Mouse (Mus musculus): ENCODE measurements around the gene Lce1c. TPM values are rescaled to one million over a fixed set of nuclear protein-coding genes. Genes with fewer than 3 reads are reported as not detected.

Gene Lce1c
- not detected in 2 replicates for polyA plus RNA-seq (2012; rRNA removed)

DNA sequence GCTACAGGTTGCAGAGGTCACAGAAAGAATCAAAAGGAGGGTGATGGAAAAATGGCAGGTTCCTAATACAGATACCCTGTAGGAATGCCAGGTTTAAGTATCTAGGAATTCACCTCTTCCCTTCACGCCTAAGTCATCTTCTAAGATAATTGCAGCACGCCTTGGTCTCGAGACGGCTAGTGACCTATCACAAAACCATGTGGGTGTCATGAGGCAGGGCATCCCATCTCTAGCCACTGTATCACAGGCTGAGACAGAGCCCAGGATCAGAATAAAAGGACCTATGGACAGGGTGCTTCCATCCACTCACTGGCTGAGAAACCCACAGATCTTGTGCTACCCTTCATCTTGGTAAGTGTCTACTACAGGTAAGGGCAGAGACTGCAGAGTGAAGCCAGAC, at the start of gene Lce1c:
Gene Lce1c (plus strand): TSS at position 301 of the 400 bp plus-strand sequence.
- Histone ChIP-seq H3K4me1 (ENCODE audit: control insufficient read depth, insufficient read depth, insufficient read length) (no peaks in the 10 kb centered on the region), H3K36me3 (ENCODE audit: control insufficient read depth, insufficient read depth, low read length) (no peaks in the 10 kb centered on the region), H3K27ac (ENCODE audit: insufficient read depth, low read length) (no peak within 1 kb of the TSS), H3K27me3 (ENCODE audit: control insufficient read depth, insufficient read depth, low read length) (no peaks in the 10 kb centered on the region), H3K4me3 (ENCODE audit: extremely low read depth, insufficient read depth, insufficient read length) (no peak within 1 kb of the TSS)
- no peak for TF ChIP-seq POLR2A (IDR thresholded peaks at IDR 0.05; ENCODE audit: low read depth, low read length)
- TF ChIP-seq CTCF (IDR thresholded peaks at IDR 0.05; ENCODE audit: extremely low read depth, insufficient read depth, insufficient read length, insufficient replicate concordance): no peak
- DNase-seq (ENCODE audit: low read depth in 1 of 2, low spot score in 2 of 2): no peak
- 89% methylated on average over 4 of the region's 4 CpGs for WGBS

DNA sequence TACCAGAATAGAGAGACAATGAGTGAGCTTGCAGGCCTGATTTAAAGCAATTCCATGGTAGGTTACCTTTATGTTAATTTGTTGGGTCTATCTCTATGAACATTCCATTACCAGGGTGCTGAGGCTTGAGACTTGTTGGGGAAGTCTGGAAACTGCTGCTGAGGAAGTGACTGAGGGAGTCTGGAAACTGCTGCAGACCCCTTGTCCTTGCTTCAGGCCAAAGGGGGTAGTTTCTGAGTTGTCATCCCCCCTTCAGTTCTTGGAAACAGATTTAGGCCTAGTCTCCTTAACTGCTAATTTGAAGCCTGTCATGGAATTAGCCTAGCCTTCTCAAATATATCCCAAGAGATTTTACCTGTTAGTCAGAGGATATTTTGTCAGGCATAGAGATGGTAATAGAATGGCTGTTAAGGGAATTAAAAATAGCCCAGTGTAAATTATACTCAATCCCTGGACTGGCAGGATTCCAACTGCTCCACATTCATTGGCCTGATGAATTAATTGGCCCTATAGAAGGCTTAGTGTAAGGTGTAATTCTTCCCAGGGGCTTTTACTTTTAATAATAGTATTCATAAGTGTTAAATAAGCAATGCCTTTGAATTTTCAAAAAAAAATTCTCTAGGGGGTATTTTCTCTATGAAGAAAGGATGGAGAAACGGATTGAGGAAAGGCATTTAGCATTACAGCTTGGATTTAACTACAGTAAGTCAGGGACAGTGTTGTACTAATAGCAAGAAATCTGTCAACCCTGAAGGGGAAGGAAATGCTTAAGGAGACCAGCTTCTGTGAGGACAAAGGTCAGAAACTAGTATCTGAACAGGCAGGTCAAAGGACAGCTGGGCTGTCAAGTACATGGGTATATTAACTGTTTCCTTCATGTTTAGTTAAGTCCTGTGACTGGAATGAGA, 41.0 kb upstream of the Lce1c start:
- Histone ChIP-seq H3K27ac (ENCODE audit: insufficient read depth, low read length) (no peak overlapping the region), H3K36me3 (ENCODE audit: control insufficient read depth, insufficient read depth, low read length) (no peaks in the 10 kb centered on the region), H3K4me1 (ENCODE audit: control insufficient read depth, insufficient read depth, insufficient read length) (no peaks in the 10 kb centered on the region), H3K4me3 (ENCODE audit: extremely low read depth, insufficient read depth, insufficient read length) (no peak overlapping the region), H3K27me3 (ENCODE audit: control insufficient read depth, insufficient read depth, low read length) (no peaks in the 10 kb centered on the region)
- 44% methylated on average over 1 of the region's 1 CpGs for WGBS
- DNase-seq (ENCODE audit: low read depth in 1 of 2, low spot score in 2 of 2): no peak
- TF ChIP-seq POLR2A (IDR thresholded peaks at IDR 0.05; ENCODE audit: low read depth, low read length): no peak
- no peak for TF ChIP-seq CTCF (IDR thresholded peaks at IDR 0.05; ENCODE audit: extremely low read depth, insufficient read depth, insufficient read length, insufficient replicate concordance)

DNA sequence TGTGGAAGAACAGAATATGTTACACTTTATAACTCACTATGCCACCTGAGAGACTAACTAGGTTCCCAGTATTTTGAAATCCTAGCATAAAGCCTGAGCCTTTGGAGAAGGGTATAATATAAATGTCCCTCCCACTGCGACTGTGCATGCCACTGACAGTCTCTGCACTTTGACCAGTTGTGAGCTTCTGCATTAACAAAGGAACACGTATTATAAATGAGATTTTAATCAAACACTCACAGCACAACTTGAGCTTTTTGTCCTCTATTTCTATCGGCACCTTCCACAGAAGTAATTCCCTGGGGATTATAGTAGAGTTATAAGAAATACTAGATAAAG, 40.4 kb upstream of the Lce1c start:
- H3K36me3 ChIP-seq (ENCODE audit: control insufficient read depth, insufficient read depth, low read length): no peaks in the 10 kb centered on the region
- no peak overlapping the region for H3K27ac ChIP-seq (ENCODE audit: insufficient read depth, low read length)
- TF ChIP-seq CTCF (IDR thresholded peaks at IDR 0.05; ENCODE audit: extremely low read depth, insufficient read depth, insufficient read length, insufficient replicate concordance) (no peak), POLR2A (IDR thresholded peaks at IDR 0.05; ENCODE audit: low read depth, low read length) (no peak)
- no peak overlapping the region for H3K4me3 ChIP-seq (ENCODE audit: extremely low read depth, insufficient read depth, insufficient read length)
- no peak for DNase-seq (ENCODE audit: low read depth in 1 of 2, low spot score in 2 of 2)
- no peaks in the 10 kb centered on the region for H3K27me3 ChIP-seq (ENCODE audit: control insufficient read depth, insufficient read depth, low read length)
- no peaks in the 10 kb centered on the region for H3K4me1 ChIP-seq (ENCODE audit: control insufficient read depth, insufficient read depth, insufficient read length)
- 82% methylated on average over 3 of the region's 3 CpGs for WGBS

DNA sequence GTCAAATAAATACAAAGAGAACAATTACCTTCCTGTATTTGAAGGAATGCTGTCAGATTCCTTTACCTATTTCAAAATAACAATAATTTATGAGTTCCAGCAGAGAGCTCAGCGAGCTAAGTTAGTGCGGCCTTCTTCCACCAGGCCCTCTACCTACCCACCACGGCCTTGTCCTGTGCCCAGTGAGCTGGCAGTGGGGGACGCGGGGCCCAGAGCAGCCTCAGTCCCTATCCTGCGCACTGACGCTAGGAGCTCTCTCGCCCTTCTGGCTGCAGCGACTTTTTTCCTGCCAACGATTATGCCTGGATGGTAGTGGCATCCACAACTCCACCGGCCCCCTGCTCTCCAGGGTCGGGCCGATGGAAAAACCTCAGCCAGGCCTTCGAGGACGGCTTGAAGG, 39.2 kb upstream of the Lce1c start:
- Histone ChIP-seq H3K27me3 (ENCODE audit: control insufficient read depth, insufficient read depth, low read length) (no peaks in the 10 kb centered on the region), H3K4me1 (ENCODE audit: control insufficient read depth, insufficient read depth, insufficient read length) (no peaks in the 10 kb centered on the region), H3K4me3 (ENCODE audit: extremely low read depth, insufficient read depth, insufficient read length) (no peak overlapping the region), H3K27ac (ENCODE audit: insufficient read depth, low read length) (no peak overlapping the region), H3K36me3 (ENCODE audit: control insufficient read depth, insufficient read depth, low read length) (no peaks in the 10 kb centered on the region)
- no peak for DNase-seq (ENCODE audit: low read depth in 1 of 2, low spot score in 2 of 2)
- no peak for TF ChIP-seq POLR2A (IDR thresholded peaks at IDR 0.05; ENCODE audit: low read depth, low read length)
- no peak for TF ChIP-seq CTCF (IDR thresholded peaks at IDR 0.05; ENCODE audit: extremely low read depth, insufficient read depth, insufficient read length, insufficient replicate concordance)
- 89% methylated on average over 15 of the region's 15 CpGs for WGBS

DNA sequence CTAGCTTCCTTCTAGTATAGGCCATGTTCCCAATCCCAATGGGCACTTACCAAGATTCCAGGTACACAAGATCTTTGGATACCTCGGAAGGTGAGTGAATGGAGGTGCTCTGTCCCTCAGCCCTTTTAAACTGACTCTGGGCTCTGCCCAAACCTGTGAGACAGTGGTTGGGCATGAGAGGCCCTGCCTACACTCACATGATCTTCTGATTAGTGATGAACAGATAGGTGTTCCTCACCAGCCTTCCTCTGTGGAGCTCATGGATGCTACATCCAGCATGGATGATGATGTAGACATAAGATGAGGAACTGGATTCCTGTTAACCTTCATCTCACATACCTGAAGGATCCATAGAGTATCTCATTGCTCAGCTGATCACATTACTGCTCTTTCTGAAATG, 30.8 kb upstream of the Lce1c start, which contains the start of gene Lce1a1:
Gene Lce1a1 (minus strand): TSS at position 101 of the 400 bp plus-strand sequence.
- Histone ChIP-seq H3K27me3 (ENCODE audit: control insufficient read depth, insufficient read depth, low read length) (no peaks in the 10 kb centered on the region), H3K4me1 (ENCODE audit: control insufficient read depth, insufficient read depth, insufficient read length) (no peaks in the 10 kb centered on the region), H3K36me3 (ENCODE audit: control insufficient read depth, insufficient read depth, low read length) (no peaks in the 10 kb centered on the region), H3K27ac (ENCODE audit: insufficient read depth, low read length) (no peak within 1 kb of the TSS), H3K4me3 (ENCODE audit: extremely low read depth, insufficient read depth, insufficient read length) (no peak within 1 kb of the TSS)
- TF ChIP-seq POLR2A (IDR thresholded peaks at IDR 0.05; ENCODE audit: low read depth, low read length) (no peak), CTCF (IDR thresholded peaks at IDR 0.05; ENCODE audit: extremely low read depth, insufficient read depth, insufficient read length, insufficient replicate concordance) (no peak)
- 76% methylated on average over 1 of the region's 1 CpGs for WGBS
- no peak for DNase-seq (ENCODE audit: low read depth in 1 of 2, low spot score in 2 of 2)

DNA sequence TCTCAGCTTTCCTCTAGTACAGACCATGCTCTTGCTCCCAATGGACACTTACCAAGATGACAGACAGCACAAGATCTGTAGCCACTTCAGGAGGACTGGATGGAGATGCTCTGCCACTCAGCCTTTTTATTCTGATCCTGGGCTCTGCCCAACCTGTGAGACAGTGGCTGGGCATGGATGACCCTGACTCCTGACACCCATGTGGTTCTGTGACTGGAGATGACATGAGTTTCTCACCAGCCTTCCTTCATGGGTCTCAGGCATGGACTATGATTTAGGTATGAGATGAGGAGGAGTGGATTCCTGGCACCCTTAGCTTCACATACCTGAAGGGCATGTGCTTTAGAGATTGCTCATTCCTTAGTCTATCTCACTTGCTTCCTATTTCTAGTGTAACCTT, 22.2 kb upstream of the Lce1c start, which contains the start of gene Lce1b:
Gene Lce1b (minus strand): TSS at position 101 of the 400 bp plus-strand sequence.
- TF ChIP-seq CTCF (IDR thresholded peaks at IDR 0.05; ENCODE audit: extremely low read depth, insufficient read depth, insufficient read length, insufficient replicate concordance) (no peak), POLR2A (IDR thresholded peaks at IDR 0.05; ENCODE audit: low read depth, low read length) (no peak)
- Histone ChIP-seq H3K27me3 (ENCODE audit: control insufficient read depth, insufficient read depth, low read length) (no peaks in the 10 kb centered on the region), H3K36me3 (ENCODE audit: control insufficient read depth, insufficient read depth, low read length) (no peaks in the 10 kb centered on the region), H3K4me1 (ENCODE audit: control insufficient read depth, insufficient read depth, insufficient read length) (no peaks in the 10 kb centered on the region), H3K4me3 (ENCODE audit: extremely low read depth, insufficient read depth, insufficient read length) (no peak within 1 kb of the TSS), H3K27ac (ENCODE audit: insufficient read depth, low read length) (no peak within 1 kb of the TSS)
- no peak for DNase-seq (ENCODE audit: low read depth in 1 of 2, low spot score in 2 of 2)

DNA sequence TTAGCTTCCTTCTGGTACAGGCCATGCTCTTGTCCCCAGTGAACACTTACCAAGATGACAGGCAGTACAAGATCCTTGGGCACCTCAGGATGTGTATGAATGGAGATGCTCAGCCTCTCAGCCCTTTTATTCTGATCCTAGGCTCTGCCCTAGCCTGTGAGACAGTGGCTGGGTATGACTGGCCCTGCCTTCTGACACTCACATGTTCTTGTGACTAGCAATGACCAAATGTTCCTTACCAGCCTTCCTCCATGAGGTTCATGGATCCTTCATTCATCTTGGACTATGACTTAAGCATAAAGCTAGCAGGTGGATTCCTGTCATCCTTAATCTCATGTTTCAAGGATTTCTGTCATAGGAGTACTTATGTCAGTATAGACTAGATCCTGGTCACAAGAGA, 8.8 kb upstream of the Lce1c start, which contains the start of gene Lce1a2:
Gene Lce1a2 (minus strand): TSS at position 101 of the 400 bp plus-strand sequence.
- TF ChIP-seq POLR2A (IDR thresholded peaks at IDR 0.05; ENCODE audit: low read depth, low read length) (no peak), CTCF (IDR thresholded peaks at IDR 0.05; ENCODE audit: extremely low read depth, insufficient read depth, insufficient read length, insufficient replicate concordance) (no peak)
- H3K27me3 ChIP-seq (ENCODE audit: control insufficient read depth, insufficient read depth, low read length): no peaks in the 10 kb centered on the region
- no peaks in the 10 kb centered on the region for H3K36me3 ChIP-seq (ENCODE audit: control insufficient read depth, insufficient read depth, low read length)
- no peak within 1 kb of the TSS for H3K27ac ChIP-seq (ENCODE audit: insufficient read depth, low read length)
- H3K4me1 ChIP-seq (ENCODE audit: control insufficient read depth, insufficient read depth, insufficient read length): no peaks in the 10 kb centered on the region
- no peak for DNase-seq (ENCODE audit: low read depth in 1 of 2, low spot score in 2 of 2)
- no peak within 1 kb of the TSS for H3K4me3 ChIP-seq (ENCODE audit: extremely low read depth, insufficient read depth, insufficient read length)

Data from spleen, adult 2 months (tissue).